In the genomic region with DNA sequence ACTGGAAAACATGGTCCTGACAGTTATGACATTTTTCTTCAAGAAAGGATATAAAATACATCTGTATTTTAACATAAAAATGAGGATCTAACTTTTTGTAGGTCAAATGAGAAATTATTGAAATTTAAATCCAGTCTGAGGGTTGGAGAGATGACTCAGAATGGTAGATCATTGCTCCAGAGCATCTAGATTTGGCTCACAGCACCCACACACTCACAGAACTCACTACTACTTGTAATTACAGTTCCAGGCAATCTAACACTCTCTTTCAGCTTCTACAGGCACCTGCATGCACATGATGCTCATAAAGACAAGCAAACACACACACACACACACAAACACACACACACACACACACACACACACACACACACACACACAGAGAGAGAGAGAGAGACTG, we compare ENCODE assay signal across 26 mouse cellular contexts.
DNase-seq lines count a peak whose midpoint lies in the region; ATAC-seq and TF ChIP-seq lines count a peak whose summit lies in the region.
"Had no signal": no experiment of that assay in that cellular context is flagged by ENCODE, and none has a peak within 500 bp of the region (broad histone marks: within the 10 kb centered on the region; RNA-seq: fewer than 3 reads in every experiment).

No protein-coding gene starts in this region.

- no peaks in the 10 kb centered on the region for H3K27me3 ChIP-seq in intestine, postnatal 0 days (replicated peaks; ENCODE audit: control insufficient read depth, insufficient read depth, low read length)
- H3K27me3 ChIP-seq: embryonic facial prominence, embryonic 13.5 days; forebrain, embryonic 12.5 days; forebrain, embryonic 15.5 days; hindbrain, embryonic 13.5 days had no signal

- intact Hi-C loops in heart, postnatal 25 days (cut with DNase I) = no loop called here

- DNase-seq in heart, adult 11 months = peak; percentile 9
- no peak for DNase-seq in heart, postnatal 25 days (ENCODE audit: low spot score)
- peak; percentile 46 for DNase-seq in right cerebral cortex, adult 18-20 months
- DNase-seq in right cerebral cortex, postnatal 10 days (ENCODE audit: low spot score in 2 of 2) = no peak
- peak; percentile 58 for DNase-seq in telencephalon, adult 2 months (ENCODE audit: low read depth, low spot score)
- DNase-seq: adrenal gland, adult 2 months; adrenal gland, postnatal 14 days; cerebellum, adult 11-12 months; cerebellum, adult 8-10 months; cerebellum, postnatal 10 days; cerebellum, postnatal 36 days; embryo, embryonic 11 days; gastrocnemius, postnatal 10 days; gastrocnemius, postnatal 36 days; heart, postnatal 36 days had no signal

- no peak overlapping the region for H3K4me2 ChIP-seq in intestine, postnatal 0 days (replicated peaks; ENCODE audit: low read depth)
- H3K4me2 ChIP-seq: embryonic facial prominence, embryonic 13.5 days; forebrain, embryonic 12.5 days; forebrain, embryonic 15.5 days; heart, embryonic 11.5 days; hindbrain, embryonic 13.5 days had no signal

- no peak for TF ChIP-seq CTCF in intestine, postnatal 0 days (IDR thresholded peaks at IDR 0.05; ENCODE audit: low read depth)

- H3K27ac ChIP-seq in intestine, postnatal 0 days (ENCODE audit: low read depth, low read length) = no peak overlapping the region
- H3K27ac ChIP-seq: embryonic facial prominence, embryonic 10.5 days; embryonic facial prominence, embryonic 13.5 days; forebrain, embryonic 12.5 days; forebrain, embryonic 15.5 days; hindbrain, embryonic 10.5 days; hindbrain, embryonic 13.5 days had no signal

- H3K4me1 ChIP-seq in intestine, postnatal 0 days (replicated peaks; ENCODE audit: control insufficient read depth, insufficient read depth, low read length) = no peaks in the 10 kb centered on the region
- H3K4me1 ChIP-seq: embryonic facial prominence, embryonic 10.5 days; embryonic facial prominence, embryonic 13.5 days; forebrain, embryonic 12.5 days; forebrain, embryonic 15.5 days; hindbrain, embryonic 10.5 days; hindbrain, embryonic 13.5 days had no signal

- H3K9me3 ChIP-seq in intestine, postnatal 0 days (ENCODE audit: control insufficient read depth) = no peaks in the 10 kb centered on the region
- H3K9me3 ChIP-seq: embryonic facial prominence, embryonic 10.5 days; embryonic facial prominence, embryonic 13.5 days; forebrain, embryonic 12.5 days; forebrain, embryonic 15.5 days had no signal

- no peaks in the 10 kb centered on the region for H3K36me3 ChIP-seq in intestine, postnatal 0 days (ENCODE audit: control insufficient read depth, insufficient read depth)
- H3K36me3 ChIP-seq: embryonic facial prominence, embryonic 10.5 days; embryonic facial prominence, embryonic 13.5 days; forebrain, embryonic 12.5 days; forebrain, embryonic 15.5 days; hindbrain, embryonic 10.5 days; hindbrain, embryonic 13.5 days had no signal

- ATAC-seq in intestine, postnatal 0 days = no peak
- ATAC-seq: CD4-positive, CD25-positive, alpha-beta regulatory T cell, adult 4 months; forebrain, embryonic 15.5 days; hindbrain, embryonic 16.5 days had no signal

- H3K9ac ChIP-seq in intestine, postnatal 0 days (ENCODE audit: low read depth, low read length) = no peak overlapping the region
- H3K9ac ChIP-seq: embryonic facial prominence, embryonic 13.5 days; forebrain, embryonic 12.5 days; forebrain, embryonic 15.5 days; hindbrain, embryonic 13.5 days had no signal

- no peak overlapping the region for H3K4me3 ChIP-seq in intestine, postnatal 0 days (ENCODE audit: low read depth, low read length)
- H3K4me3 ChIP-seq: embryonic facial prominence, embryonic 10.5 days; embryonic facial prominence, embryonic 13.5 days; erythroblast, embryonic 14.5 days; forebrain, embryonic 12.5 days; forebrain, embryonic 15.5 days; hindbrain, embryonic 10.5 days; hindbrain, embryonic 13.5 days had no signal

Comparison
In these comparisons a context has a peak if more than half of its experiments do, and no peak if none do; other contexts are left out.
1. DNase-seq: peak in heart, adult 11 months (single experiment), right cerebral cortex, adult 18-20 months (single experiment) and telencephalon, adult 2 months (single experiment); none in heart, postnatal 25 days (single experiment) and right cerebral cortex, postnatal 10 days (0 of 2).